Comparison of ENCODE assay signal across 8 mouse cellular contexts in genomic region chr13:18948171-18949028, GRCm38 (mm10). TPM values are rescaled to one million over a fixed set of nuclear protein-coding genes. Genes with fewer than 3 reads are reported as not detected.
DNase-seq lines count a peak whose midpoint lies in the region; ATAC-seq and TF ChIP-seq lines count a peak whose summit lies in the region.

Amph (plus strand) TSS chr13:18948205.

- peak within 1 kb of the TSS; percentile 98 for H3K4me2 ChIP-seq in embryonic facial prominence, embryonic 12.5 days (replicated peaks)
- peak within 1 kb of the TSS; percentile 68 for H3K4me2 ChIP-seq in midbrain, embryonic 11.5 days
- peak within 1 kb of the TSS; percentile 99 for H3K4me2 ChIP-seq in stomach, embryonic 14.5 days (replicated peaks; ENCODE audit: low read depth, low read length)

- DNase-seq in adrenal gland, postnatal 36 days, result peak; percentile 78 to 87
- peak; percentile 37 to 42 for DNase-seq in heart, adult 9 months (ENCODE audit: low spot score in 2 of 2)
- DNase-seq in kidney, adult 2 months, result peak; percentile 62
- peak; percentile 93 for DNase-seq in left cerebral cortex, postnatal 4 days
- peak; percentile 94 for DNase-seq in midbrain, embryonic 11.5 days (ENCODE audit: low spot score, missing footprints)

- peaks cover 2% of the 10 kb centered on the region; the same call in 1 of the 2 replicates for H3K4me1 ChIP-seq in embryonic facial prominence, embryonic 12.5 days
- no peaks in the 10 kb centered on the region for H3K4me1 ChIP-seq in kidney, adult 2 months (ENCODE audit: control insufficient read depth, insufficient read depth, low read length)
- peaks cover 4% of the 10 kb centered on the region; the same call in 1 of the 2 replicates for H3K4me1 ChIP-seq in midbrain, embryonic 11.5 days (ENCODE audit: control insufficient read depth, insufficient read depth, low read length)
- H3K4me1 ChIP-seq in stomach, embryonic 14.5 days (ENCODE audit: control insufficient read depth, insufficient read depth, low read length), result no peaks in the 10 kb centered on the region

- under 1% methylated on average over 70 of the region's 70 CpGs for WGBS in embryonic facial prominence, embryonic 12.5 days
- WGBS in kidney, adult 2 months, result 1% methylated on average over 70 of the region's 70 CpGs
- WGBS in midbrain, embryonic 11.5 days, result under 1% methylated on average over 70 of the region's 70 CpGs
- WGBS in stomach, embryonic 14.5 days, result under 1% methylated on average over 70 of the region's 70 CpGs

- peak within 1 kb of the TSS; percentile 63 for H3K9ac ChIP-seq in embryonic facial prominence, embryonic 12.5 days
- H3K9ac ChIP-seq in midbrain, embryonic 11.5 days (ENCODE audit: low read length), result peak within 1 kb of the TSS; percentile 74
- H3K9ac ChIP-seq in stomach, embryonic 14.5 days (replicated peaks; ENCODE audit: low read depth, low read length), result peak within 1 kb of the TSS; percentile 15; the same call in 1 of the 2 replicates

- no peak within 1 kb of the TSS for H3K27ac ChIP-seq in embryonic facial prominence, embryonic 12.5 days
- H3K27ac ChIP-seq in kidney, adult 2 months (ENCODE audit: insufficient read depth, low read depth, low read length), result no peak within 1 kb of the TSS
- H3K27ac ChIP-seq in midbrain, embryonic 11.5 days (ENCODE audit: low read depth, low read length), result 0 out of 2 replicates have a peak within 1 kb of the TSS, but pooled peaks have one; percentile 40
- no peak within 1 kb of the TSS for H3K27ac ChIP-seq in stomach, embryonic 14.5 days (ENCODE audit: low read length)

- H3K36me3 ChIP-seq in embryonic facial prominence, embryonic 12.5 days, result no peaks in the 10 kb centered on the region
- H3K36me3 ChIP-seq in kidney, adult 2 months (ENCODE audit: control insufficient read depth, insufficient read depth, low read length), result no peaks in the 10 kb centered on the region
- H3K36me3 ChIP-seq in midbrain, embryonic 11.5 days (ENCODE audit: control insufficient read depth, insufficient read depth, low read length), result no peaks in the 10 kb centered on the region
- no peaks in the 10 kb centered on the region for H3K36me3 ChIP-seq in stomach, embryonic 14.5 days (ENCODE audit: control insufficient read depth, insufficient read depth, low read length)

- H3K27me3 ChIP-seq in embryonic facial prominence, embryonic 12.5 days, result peaks cover 24% of the 10 kb centered on the region
- H3K27me3 ChIP-seq in kidney, adult 2 months (replicated peaks; ENCODE audit: control insufficient read depth, insufficient read depth, low read length), result 0 out of 2 replicates have a peak, but pooled peaks cover 1% of the 10 kb centered on the region
- H3K27me3 ChIP-seq in midbrain, embryonic 11.5 days (ENCODE audit: control insufficient read depth, insufficient read depth, low read length), result peaks cover 5% of the 10 kb centered on the region
- no peaks in the 10 kb centered on the region for H3K27me3 ChIP-seq in stomach, embryonic 14.5 days (ENCODE audit: control insufficient read depth, insufficient read depth, low read length)

- TF ChIP-seq POLR2A in kidney, adult 2 months (IDR thresholded peaks at IDR 0.05; ENCODE audit: low read depth, low read length), result no peak

- TF ChIP-seq CTCF in kidney, adult 2 months (conservative IDR thresholded peaks at IDR 0.05; ENCODE audit: insufficient read depth, insufficient read length, low read depth, low read length), result no peak

- intact Hi-C loops in left cerebral cortex, postnatal 4 days (cut with DNase I), result loop anchor here (10.0 kb wide), 2 partner anchors 156 to 186 kb away; no protein-coding TSS in a partner anchor

- peak within 1 kb of the TSS; percentile 78 for H3K4me3 ChIP-seq in embryonic facial prominence, embryonic 12.5 days
- peak within 1 kb of the TSS; percentile 57 for H3K4me3 ChIP-seq in kidney, adult 2 months (ENCODE audit: insufficient read depth, low read depth, low read length)
- H3K4me3 ChIP-seq in midbrain, embryonic 11.5 days (ENCODE audit: low read depth, low read length), result peak within 1 kb of the TSS; percentile 77
- peak within 1 kb of the TSS; percentile 65 for H3K4me3 ChIP-seq in stomach, embryonic 14.5 days (ENCODE audit: low read depth, low read length)

- H3K9me3 ChIP-seq in embryonic facial prominence, embryonic 12.5 days, result no peaks in the 10 kb centered on the region
- no peaks in the 10 kb centered on the region for H3K9me3 ChIP-seq in midbrain, embryonic 11.5 days (ENCODE audit: control insufficient read depth, low read length)
- no peaks in the 10 kb centered on the region for H3K9me3 ChIP-seq in stomach, embryonic 14.5 days (ENCODE audit: control insufficient read depth, low read depth, low read length)

- peak; percentile 83 for ATAC-seq in embryonic facial prominence, embryonic 12.5 days (ENCODE audit: insufficient number of reproducible peaks, insufficient read depth, low FRiP score, low TSS enrichment)
- peak; percentile 97 for ATAC-seq in midbrain, embryonic 11.5 days (ENCODE audit: low FRiP score)
- peak; percentile 83 for ATAC-seq in stomach, embryonic 14.5 days (ENCODE audit: insufficient number of reproducible peaks, insufficient read depth, low FRiP score, low read depth)
- no peak; the same call in 1 of the 2 replicates for ATAC-seq in erythroid progenitor cell, adult 5-6 weeks (replicated peaks; ENCODE audit: low FRiP score, poor library complexity, severe bottlenecking)

RNA-seq across cellular contexts. Expression of gene Amph, which starts in this region (rescaled TPM):
- total RNA-seq in adrenal gland, postnatal 36 days (2021), result 1 to 10 TPM; 6.6 to 9.1 TPM
- 3.0 and 3.3 TPM in 2 replicates for polyA plus RNA-seq in embryonic facial prominence, embryonic 12.5 days (2016; fragmentation: Nextera tagmentation; extraction: Ambion mirVana)
- 0.48 and 0.75 TPM in 2 replicates for polyA plus RNA-seq in kidney, adult 2 months (2012; rRNA removed)
- 100 to 1,000 TPM; 177 to 184 TPM for total RNA-seq in left cerebral cortex, postnatal 4 days (2021)
- 11.6 and 12.9 TPM in 2 replicates for polyA plus RNA-seq in midbrain, embryonic 11.5 days (2014; fragmentation: Nextera tagmentation; extraction: Ambion mirVana)
- polyA plus RNA-seq in stomach, embryonic 14.5 days (2014; fragmentation: Nextera tagmentation; extraction: Ambion mirVana), result 2.7 and 3.3 TPM in 2 replicates
- total RNA-seq in erythroid progenitor cell, adult 5-6 weeks (2015; ENCODE audit: low replicate concordance), result not detected in 2 replicates
- not detected in 2 replicates for total RNA-seq in erythroid progenitor cell, adult 5-6 weeks (2017; ENCODE audit: low replicate concordance)

Comparison
In these comparisons a context has a peak if more than half of its experiments do, and no peak if none do; other contexts are left out.
1. RNA of gene Amph (total RNA-seq): 177 to 184 TPM in left cerebral cortex, postnatal 4 days; 6.6 to 9.1 TPM in adrenal gland, postnatal 36 days and not detected in erythroid progenitor cell, adult 5-6 weeks; every median in the first group is over 10 times any median in the second.
2. Peak in DNase-seq and H3K4me3 ChIP-seq in kidney, adult 2 months; RNA of the gene not detected or under 1 TPM.
3. DNase-seq: peak in every context shown above with its lines; median percentile 94 in midbrain, embryonic 11.5 days; 93 in left cerebral cortex, postnatal 4 days; 82 in adrenal gland, postnatal 36 days; 62 in kidney, adult 2 months; 40 in heart, adult 9 months.
4. H3K9ac ChIP-seq: peak in every context shown above with its lines; median percentile 74 in midbrain, embryonic 11.5 days; 63 in embryonic facial prominence, embryonic 12.5 days; 15 in stomach, embryonic 14.5 days.
5. Peak in every context shown above with its lines, with median percentiles within 50 percentile points of each other: H3K4me2 ChIP-seq and H3K4me3 ChIP-seq.